In the genomic region with DNA sequence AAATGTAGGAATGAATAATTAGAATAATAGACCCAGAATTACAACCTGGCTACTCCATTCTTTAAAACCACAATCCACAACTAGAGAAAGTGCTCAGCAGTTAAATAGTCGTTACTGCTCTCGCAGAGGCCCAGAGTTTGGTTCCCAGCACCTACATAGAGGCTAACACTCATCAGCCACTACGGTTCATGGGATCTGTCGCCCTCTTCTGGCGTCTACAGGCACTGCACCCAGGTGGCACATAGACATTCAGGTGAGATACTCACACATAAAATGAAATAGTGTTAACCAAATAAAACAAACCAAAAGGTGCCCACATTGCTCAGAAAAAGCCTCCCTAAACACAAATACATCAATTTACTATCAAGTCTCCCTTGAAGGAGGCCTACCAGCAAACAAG, we compare ENCODE assay signal across 13 mouse cellular contexts.
DNase-seq lines count a peak whose midpoint lies in the region; ATAC-seq and TF ChIP-seq lines count a peak whose summit lies in the region.
"Had no signal": no experiment of that assay in that cellular context is flagged by ENCODE, and none has a peak within 500 bp of the region (broad histone marks: within the 10 kb centered on the region; RNA-seq: fewer than 3 reads in every experiment).

No protein-coding gene starts in this region.

- H3K27me3 ChIP-seq in kidney, postnatal 0 days (ENCODE audit: insufficient read depth, low read length) = no peaks in the 10 kb centered on the region
- H3K27me3 ChIP-seq: heart, embryonic 15.5 days; liver, embryonic 15.5 days had no signal

- peak; percentile 45 for TF ChIP-seq CTCF in kidney, postnatal 0 days (IDR thresholded peaks at IDR 0.05; ENCODE audit: low read depth)

- no peak for ATAC-seq in kidney, postnatal 0 days (replicated peaks; ENCODE audit: low FRiP score, low read depth)
- ATAC-seq in megakaryocyte-erythroid progenitor cell, adult 5-6 weeks (replicated peaks; ENCODE audit: low FRiP score, low TSS enrichment, poor library complexity, severe bottlenecking) = no peak
- ATAC-seq: intestine, embryonic 16.5 days; midbrain, embryonic 16.5 days had no signal

- H3K9ac ChIP-seq in kidney, postnatal 0 days (ENCODE audit: low read depth, low read length) = no peak overlapping the region
- H3K9ac ChIP-seq: heart, embryonic 15.5 days; liver, embryonic 15.5 days had no signal

- 88% methylated on average over 5 of the region's 5 CpGs for WGBS in kidney, postnatal 0 days

- peaks cover 3% of the 10 kb centered on the region; the same call in 1 of the 2 replicates for H3K4me1 ChIP-seq in kidney, postnatal 0 days (replicated peaks; ENCODE audit: insufficient read depth, low read length)
- H3K4me1 ChIP-seq: heart, embryonic 15.5 days; liver, embryonic 15.5 days had no signal

- H3K36me3 ChIP-seq in kidney, postnatal 0 days (ENCODE audit: insufficient read depth, low read length) = no peaks in the 10 kb centered on the region
- H3K36me3 ChIP-seq: heart, embryonic 15.5 days; liver, embryonic 15.5 days had no signal

- no peak overlapping the region for H3K4me2 ChIP-seq in kidney, postnatal 0 days (ENCODE audit: low read length)
- H3K4me2 ChIP-seq: heart, embryonic 15.5 days; liver, embryonic 15.5 days had no signal

- no peak overlapping the region for H3K27ac ChIP-seq in kidney, postnatal 0 days
- H3K27ac ChIP-seq: heart, embryonic 15.5 days; liver, embryonic 15.5 days had no signal

- DNase-seq in kidney, postnatal 0 days (ENCODE audit: low spot score) = no peak
- DNase-seq in kidney, adult 9 months = no peak
- DNase-seq in thymus, postnatal 25 days = peak; percentile 2
- DNase-seq in thymus, postnatal 0 days (ENCODE audit: low spot score) = no peak
- peak; percentile 7 for DNase-seq in c-Kit-positive CD71-positive TER-119-negative erythroid progenitor cells, embryonic 14.5 days (ENCODE audit: low read depth)
- DNase-seq in layer of hippocampus, postnatal 36 days = no peak
- no peak for DNase-seq in left cerebral cortex, adult 8-10 months (ENCODE audit: low spot score in 2 of 2)
- DNase-seq: right cerebral cortex, postnatal 4 days had no signal

- H3K9me3 ChIP-seq in kidney, postnatal 0 days (replicated peaks; ENCODE audit: low read length) = no peaks in the 10 kb centered on the region
- H3K9me3 ChIP-seq: heart, embryonic 15.5 days had no signal

- no peak overlapping the region for H3K4me3 ChIP-seq in kidney, postnatal 0 days (replicated peaks; ENCODE audit: low read depth, low read length)
- H3K4me3 ChIP-seq: heart, embryonic 15.5 days; liver, embryonic 15.5 days had no signal

Comparison
In these comparisons a context has a peak if more than half of its experiments do, and no peak if none do; other contexts are left out.
1. DNase-seq: peak in thymus, postnatal 25 days (single experiment) and c-Kit-positive CD71-positive TER-119-negative erythroid progenitor cells, embryonic 14.5 days (single experiment); none in kidney, postnatal 0 days (single experiment), kidney, adult 9 months (single experiment), thymus, postnatal 0 days (single experiment), layer of hippocampus, postnatal 36 days (0 of 2) and left cerebral cortex, adult 8-10 months (0 of 2).